Comparison of ENCODE assay signal across 23 mouse cellular contexts in the genomic region with DNA sequence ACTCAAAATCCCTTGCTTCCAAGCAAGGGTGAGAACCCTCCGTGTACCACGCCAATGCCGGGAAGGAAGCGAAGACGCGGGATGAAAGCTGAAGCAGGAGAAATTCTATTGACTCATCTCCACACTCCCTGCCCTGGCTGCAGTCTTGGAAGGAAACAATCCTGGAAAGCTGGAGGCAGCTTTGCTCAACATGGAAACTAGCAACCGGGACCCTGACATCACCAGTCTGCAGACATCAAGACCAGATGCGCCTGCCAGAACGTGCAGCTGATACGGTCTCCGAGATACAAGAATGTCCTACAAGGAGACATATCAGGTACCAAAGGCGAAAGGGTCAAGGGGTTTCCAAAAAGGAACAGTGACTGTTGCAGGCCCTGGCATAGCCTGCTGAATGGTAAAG.
"Had no signal": no experiment of that assay in that cellular context is flagged by ENCODE, and none has a peak within 500 bp of the region (broad histone marks: within the 10 kb centered on the region; RNA-seq: fewer than 3 reads in every experiment).

No protein-coding gene starts in this region.

- DNase-seq: forebrain, postnatal 0 days; gastrocnemius, postnatal 10 days; heart, adult 2 months; kidney, adult 11 months; kidney, adult 2 months; kidney, adult 9 months; kidney, postnatal 14 days; kidney, postnatal 36 days; layer of hippocampus, adult 9-11 months; layer of hippocampus, postnatal 36 days; left cerebral cortex, postnatal 4 days had no signal

- H3K4me3 ChIP-seq: heart, adult 2 months; heart, embryonic 13.5 days; hindbrain, embryonic 13.5 days; hindbrain, embryonic 15.5 days; kidney, embryonic 15.5 days; limb, embryonic 13.5 days; limb, embryonic 15.5 days; liver, embryonic 12.5 days had no signal

- ATAC-seq: forebrain, postnatal 0 days; hindbrain, postnatal 0 days; intestine, embryonic 16.5 days; liver, embryonic 12.5 days had no signal

- H3K27ac ChIP-seq: heart, adult 2 months; heart, embryonic 13.5 days; hindbrain, embryonic 13.5 days; hindbrain, embryonic 15.5 days; hindbrain, postnatal 0 days; kidney, embryonic 15.5 days; kidney, postnatal 0 days; limb, embryonic 13.5 days; limb, embryonic 15.5 days; liver, embryonic 12.5 days; liver, embryonic 14.5 days had no signal

- H3K4me2 ChIP-seq: heart, embryonic 11.5 days; heart, embryonic 13.5 days; hindbrain, embryonic 13.5 days; hindbrain, embryonic 15.5 days; kidney, embryonic 15.5 days; limb, embryonic 13.5 days; limb, embryonic 15.5 days; liver, embryonic 12.5 days had no signal

- H3K36me3 ChIP-seq: hindbrain, embryonic 13.5 days; hindbrain, embryonic 15.5 days; liver, embryonic 12.5 days had no signal

- H3K9me3 ChIP-seq: heart, embryonic 13.5 days; hindbrain, embryonic 13.5 days; hindbrain, embryonic 15.5 days; kidney, embryonic 15.5 days; limb, embryonic 13.5 days; limb, embryonic 15.5 days; liver, embryonic 12.5 days had no signal

- H3K27me3 ChIP-seq: heart, embryonic 13.5 days; kidney, embryonic 15.5 days; limb, embryonic 13.5 days; limb, embryonic 15.5 days had no signal

- H3K9ac ChIP-seq: forebrain, postnatal 0 days; heart, embryonic 13.5 days; hindbrain, embryonic 13.5 days; hindbrain, embryonic 15.5 days; kidney, embryonic 15.5 days; limb, embryonic 13.5 days; limb, embryonic 15.5 days; liver, embryonic 12.5 days; liver, embryonic 14.5 days had no signal
